Mouse (Mus musculus) adrenal gland, postnatal 10 days (tissue): Measurements from ENCODE around the gene F3. TPM values are rescaled to one million over a fixed set of nuclear protein-coding genes. Genes with fewer than 3 reads are reported as not detected.
"Not testable (repeated sequence)": the region's sequence is repeated elsewhere in the genome, so short reads cannot be mapped to it uniquely, and the experiment has no call there.

ENCODE experiments used
- DNase-seq: peaks from one replicate; pipeline ENCODE4 v3.0.0; 2021; ENCODE audit warnings: mixed read lengths
- total RNA-seq, 2 experiments: library from RNA; stranded (reverse); gene quantifications; 2 replicates each; pipeline ENCODE4 v1.2.3; 2021

The F3 gene
- total RNA-seq, 2 experiments from 2014 or later: 20.6 to 23.0 TPM

- DNase-seq: no peak
Observed at GRCm38 (mm10) chr3:121739489-121740213, 16.3 kb downstream of the F3 start.

GRCm38 (mm10) chr3:121741186-121741848, 18.0 kb downstream of the F3 start:
- not testable (repeated sequence) for DNase-seq

- DNase-seq: not testable (repeated sequence)
Observed at GRCm38 (mm10) chr3:121754319-121755090, 31.2 kb downstream of the F3 start.

GRCm38 (mm10) chr3:121755152-121755551, 31.8 kb downstream of the F3 start:
- DNase-seq: no peak

- DNase-seq: no peak
Observed at GRCm38 (mm10) chr3:121758373-121758772, 35.0 kb downstream of the F3 start.

GRCm38 (mm10) chr3:121762056-121762852, 38.9 kb downstream of the F3 start:
- no peak for DNase-seq

- DNase-seq: no peak
Observed at GRCm38 (mm10) chr3:121766048-121766447, 42.7 kb downstream of the F3 start.

- DNase-seq: no peak
Observed at GRCm38 (mm10) chr3:121766818-121767217, 43.5 kb downstream of the F3 start.

- DNase-seq: no peak
Observed at GRCm38 (mm10) chr3:121768770-121769169, 45.4 kb downstream of the F3 start.

- DNase-seq: not testable (repeated sequence)
Observed at GRCm38 (mm10) chr3:121773336-121773735, 50.0 kb downstream of the F3 start.

GRCm38 (mm10) chr3:121777943-121778342, 54.6 kb downstream of the F3 start:
- DNase-seq: peak; percentile 67

- DNase-seq: no peak
Observed at GRCm38 (mm10) chr3:121783020-121783419, 59.7 kb downstream of the F3 start.

Other genes with a start within 250 kb of the F3 start
- gene Slc44a3, start 191.1 kb upstream of the F3 start, total RNA-seq: 10 to 100 TPM; 19.8 to 22.8 TPM
- gene 4930432M17Rik, start 52.8 kb upstream of the F3 start, total RNA-seq: not detected
- gene Abcd3, start 91.8 kb downstream of the F3 start, total RNA-seq: 100 to 1,000 TPM; 170 to 171 TPM
- gene Arhgap29, start 229.0 kb downstream of the F3 start, total RNA-seq: 100 to 1,000 TPM in 1 of 2 experiments, 10 to 100 TPM in 1; 90.5 to 102 TPM